Mouse (Mus musculus) ES-E14 (cell line): ENCODE data around the gene Calhm3.

Experiments
- CHD2 ChIP-seq: IDR thresholded peaks from 2 replicates; pipeline ENCODE4 v1.6.1; 2014; ENCODE audit warnings: mild to moderate bottlenecking, low read depth, low read length, inconsistent platforms
- HCFC1 ChIP-seq: IDR thresholded peaks from 2 replicates; pipeline ENCODE4 v1.6.1; 2012; ENCODE audit warnings: low read length, inconsistent platforms, borderline replicate concordance; ENCODE audit not compliant: insufficient read depth

GRCm38 (mm10) chr19:47137051-47137581, 20.4 kb downstream of the Calhm3 start:
- TF ChIP-seq CHD2 (no peak), HCFC1 (no peak)
